Mouse (Mus musculus): Measurements from ENCODE around the gene Slc25a33.

DNA sequence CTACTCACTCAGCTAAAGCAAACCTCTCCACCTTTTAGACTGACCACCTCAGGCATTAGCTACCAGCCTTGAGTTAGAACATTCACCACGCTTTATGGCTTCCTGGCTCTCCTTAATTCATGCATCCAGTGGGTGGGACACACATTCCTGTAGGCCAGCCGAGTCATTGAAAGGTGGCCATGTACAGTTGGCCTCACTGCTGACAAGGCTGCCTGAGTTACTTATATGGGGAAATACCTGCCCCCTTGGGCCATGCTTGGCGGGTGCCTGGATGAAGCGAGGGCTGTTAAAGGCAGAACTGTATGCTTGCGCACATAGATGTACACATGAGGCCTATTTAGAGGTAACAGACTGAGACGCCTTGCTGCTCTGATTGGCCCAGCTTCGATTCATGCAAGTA, 33.8 kb downstream of the Slc25a33 start:
- TF ChIP-seq CTCF (IDR thresholded peaks at IDR 0.05) (no peak), POLR2A (IDR thresholded peaks at IDR 0.05; ENCODE audit: insufficient read depth, low read depth, low read length) (no peak)
